Mouse (Mus musculus): ENCODE results near the gene Exoc3l. TPM values are rescaled to one million over a fixed set of nuclear protein-coding genes. Genes with fewer than 3 reads are reported as not detected.
A peak's percentile ranks its signal among the peaks of the same experiment; 100 is the strongest.

Exoc3l gene
- polyA plus RNA-seq, 1 experiment from 2014 or later: 15.2 TPM

GRCm38 (mm10) chr8:105268342-105269074, 27.4 kb downstream of the Exoc3l start:
- Histone ChIP-seq H3K27me3 (ENCODE audit: insufficient read depth, poor library complexity, severe bottlenecking) (peaks cover 100% of the 10 kb centered on the region), H3K4me3 (peak overlapping the region; percentile 59), H3K9me3 (peaks cover 6% of the 10 kb centered on the region), H3K36me3 (no peaks in the 10 kb centered on the region), H3K27ac (peak overlapping the region; percentile 45), H3K4me1 (replicated peaks) (peaks cover 53% of the 10 kb centered on the region)
- peak; percentile 81 for DNase-seq (ENCODE audit: low spot score)
- WGBS: under 1% methylated on average over 65 of the region's 65 CpGs

- peaks cover 50% of the 10 kb centered on the region for H3K4me1 ChIP-seq (replicated peaks)
- peaks cover 100% of the 10 kb centered on the region for H3K27me3 ChIP-seq (ENCODE audit: insufficient read depth, poor library complexity, severe bottlenecking)
- WGBS: 6% methylated on average over 13 of the region's 13 CpGs
- no peak overlapping the region for H3K4me3 ChIP-seq
- H3K27ac ChIP-seq: no peak overlapping the region
- H3K9me3 ChIP-seq: peaks cover 9% of the 10 kb centered on the region
- no peak for DNase-seq (ENCODE audit: low spot score)
- H3K36me3 ChIP-seq: no peaks in the 10 kb centered on the region
Observed at GRCm38 (mm10) chr8:105266775-105267174, 29.1 kb downstream of the Exoc3l start.

- no peak for DNase-seq (ENCODE audit: low spot score)
- Histone ChIP-seq H3K36me3 (no peaks in the 10 kb centered on the region), H3K9me3 (peaks cover 13% of the 10 kb centered on the region), H3K4me1 (replicated peaks) (peaks cover 39% of the 10 kb centered on the region), H3K4me3 (peak overlapping the region; percentile 74), H3K27me3 (ENCODE audit: insufficient read depth, poor library complexity, severe bottlenecking) (peaks cover 100% of the 10 kb centered on the region), H3K27ac (no peak overlapping the region)
- 16% methylated on average over 10 of the region's 10 CpGs for WGBS
Observed at GRCm38 (mm10) chr8:105265128-105265527, 30.8 kb downstream of the Exoc3l start.

- H3K9me3 ChIP-seq: peaks cover 13% of the 10 kb centered on the region
- peak within 1 kb of the TSS; percentile 56 for H3K27ac ChIP-seq
- H3K4me1 ChIP-seq (replicated peaks): peaks cover 39% of the 10 kb centered on the region
- peak within 1 kb of the TSS; percentile 74 for H3K4me3 ChIP-seq
- 1% methylated on average over 54 of the region's 54 CpGs for WGBS
- H3K27me3 ChIP-seq (ENCODE audit: insufficient read depth, poor library complexity, severe bottlenecking): peaks cover 100% of the 10 kb centered on the region
- no peaks in the 10 kb centered on the region for H3K36me3 ChIP-seq
- peak; percentile 76 for DNase-seq (ENCODE audit: low spot score)
Observed at GRCm38 (mm10) chr8:105264024-105264982, 31.6 kb downstream of the Exoc3l start, which contains the start of the genes Tradd and Fbxl8. Gene Tradd (minus strand): TSS chr8:105264609. Gene Fbxl8 (plus strand): TSS chr8:105264648.

GRCm38 (mm10) chr8:105263244-105263912, 32.5 kb downstream of the Exoc3l start:
- H3K4me3 ChIP-seq: peak overlapping the region; percentile 74; the same call in 1 of the 2 replicates
- WGBS: 42% methylated on average over 16 of the region's 16 CpGs
- DNase-seq (ENCODE audit: low spot score): no peak
- H3K9me3 ChIP-seq: peaks cover 13% of the 10 kb centered on the region
- H3K27me3 ChIP-seq (ENCODE audit: insufficient read depth, poor library complexity, severe bottlenecking): peaks cover 100% of the 10 kb centered on the region
- no peak overlapping the region for H3K27ac ChIP-seq
- peaks cover 39% of the 10 kb centered on the region for H3K4me1 ChIP-seq (replicated peaks)
- no peaks in the 10 kb centered on the region for H3K36me3 ChIP-seq

- peaks cover 12% of the 10 kb centered on the region for H3K9me3 ChIP-seq
- peaks cover 100% of the 10 kb centered on the region for H3K27me3 ChIP-seq (ENCODE audit: insufficient read depth, poor library complexity, severe bottlenecking)
- H3K27ac ChIP-seq: no peak overlapping the region
- DNase-seq (ENCODE audit: low spot score): no peak
- 86% methylated on average over 12 of the region's 12 CpGs for WGBS
- peaks cover 30% of the 10 kb centered on the region for H3K4me1 ChIP-seq (replicated peaks)
- no peak overlapping the region for H3K4me3 ChIP-seq
- no peaks in the 10 kb centered on the region for H3K36me3 ChIP-seq
Observed at GRCm38 (mm10) chr8:105261326-105261980, 34.4 kb downstream of the Exoc3l start.

GRCm38 (mm10) chr8:105260371-105261099, 35.4 kb downstream of the Exoc3l start:
- no peak overlapping the region for H3K4me3 ChIP-seq
- H3K36me3 ChIP-seq: no peaks in the 10 kb centered on the region
- peaks cover 31% of the 10 kb centered on the region for H3K4me1 ChIP-seq (replicated peaks)
- WGBS: 61% methylated on average over 7 of the region's 7 CpGs
- DNase-seq (ENCODE audit: low spot score): no peak
- H3K9me3 ChIP-seq: peaks cover 7% of the 10 kb centered on the region; the same call in 1 of the 2 replicates
- H3K27me3 ChIP-seq (ENCODE audit: insufficient read depth, poor library complexity, severe bottlenecking): peaks cover 100% of the 10 kb centered on the region
- no peak overlapping the region for H3K27ac ChIP-seq

- peak; percentile 84 for DNase-seq (ENCODE audit: low spot score)
- Histone ChIP-seq H3K4me3 (peak overlapping the region; percentile 51), H3K9me3 (peaks cover 7% of the 10 kb centered on the region; the same call in 1 of the 2 replicates), H3K36me3 (no peaks in the 10 kb centered on the region), H3K27me3 (ENCODE audit: insufficient read depth, poor library complexity, severe bottlenecking) (peaks cover 100% of the 10 kb centered on the region), H3K27ac (no peak overlapping the region), H3K4me1 (replicated peaks) (peaks cover 34% of the 10 kb centered on the region)
- 4% methylated on average over 30 of the region's 30 CpGs for WGBS
Observed at GRCm38 (mm10) chr8:105259721-105260320, 36.1 kb downstream of the Exoc3l start.

- peak; percentile 67 for DNase-seq (ENCODE audit: low spot score)
- WGBS: 2% methylated on average over 55 of the region's 55 CpGs
- Histone ChIP-seq H3K4me3 (peak overlapping the region; percentile 51), H3K36me3 (no peaks in the 10 kb centered on the region), H3K4me1 (replicated peaks) (peaks cover 34% of the 10 kb centered on the region), H3K27me3 (ENCODE audit: insufficient read depth, poor library complexity, severe bottlenecking) (peaks cover 95% of the 10 kb centered on the region), H3K27ac (no peak overlapping the region), H3K9me3 (peaks cover 7% of the 10 kb centered on the region; the same call in 1 of the 2 replicates)
Observed at GRCm38 (mm10) chr8:105258911-105259720, 36.8 kb downstream of the Exoc3l start.

- 63% methylated on average over 7 of the region's 7 CpGs for WGBS
- DNase-seq (ENCODE audit: low spot score): no peak
- peaks cover 38% of the 10 kb centered on the region for H3K4me1 ChIP-seq (replicated peaks)
Observed at GRCm38 (mm10) chr8:105257318-105258114, 38.4 kb downstream of the Exoc3l start.

More at GRCm38 (mm10) chr8:105257318-105258114, 38.4 kb downstream of the Exoc3l start:
- peaks cover 79% of the 10 kb centered on the region for H3K27me3 ChIP-seq (ENCODE audit: insufficient read depth, poor library complexity, severe bottlenecking)
- no peak overlapping the region for H3K27ac ChIP-seq
- peaks cover 7% of the 10 kb centered on the region; the same call in 1 of the 2 replicates for H3K9me3 ChIP-seq
- H3K4me3 ChIP-seq: no peak overlapping the region
- peaks cover 9% of the 10 kb centered on the region for H3K36me3 ChIP-seq
